Mouse (Mus musculus): ENCODE results near the gene Cmtm6.

Gene Cmtm6

GRCm38 (mm10) chr9:114770224-114770623 is 39.3 kb downstream of the Cmtm6 start:
- in situ Hi-C loops (cut with MboI, MseI) = no loop called here

- in situ Hi-C loops (cut with MboI, MseI) = no loop called here
Measured at GRCm38 (mm10) chr9:114771565-114771964, 40.6 kb downstream of the Cmtm6 start.

- in situ Hi-C loops (cut with MboI, MseI) = no loop called here
Measured at GRCm38 (mm10) chr9:114774629-114775028, 43.7 kb downstream of the Cmtm6 start.

GRCm38 (mm10) chr9:114775272-114775671 is 44.4 kb downstream of the Cmtm6 start:
- in situ Hi-C loops (cut with MboI, MseI) = no loop called here

- in situ Hi-C loops (cut with MboI, MseI) = no loop called here
Measured at GRCm38 (mm10) chr9:114776361-114776760, 45.4 kb downstream of the Cmtm6 start.

- in situ Hi-C loops (cut with MboI, MseI) = no loop called here
Measured at GRCm38 (mm10) chr9:114777178-114778046, 46.5 kb downstream of the Cmtm6 start.

GRCm38 (mm10) chr9:114778047-114778390 is 47.1 kb downstream of the Cmtm6 start:
- in situ Hi-C loops (cut with MboI, MseI) = no loop called here

- in situ Hi-C loops (cut with MboI, MseI) = no loop called here
Measured at GRCm38 (mm10) chr9:114778877-114779276, 48.0 kb downstream of the Cmtm6 start.

GRCm38 (mm10) chr9:114779984-114780745 is 49.2 kb downstream of the Cmtm6 start:
- in situ Hi-C loops (cut with MboI, MseI) = loop anchor here (5.0 kb wide), 1 partner anchor 33 kb away; no protein-coding TSS in a partner anchor

- in situ Hi-C loops (cut with MboI, MseI) = loop anchor here (5.0 kb wide), 1 partner anchor 34 kb away; no protein-coding TSS in a partner anchor
Measured at GRCm38 (mm10) chr9:114780746-114781525, 50.0 kb downstream of the Cmtm6 start.

GRCm38 (mm10) chr9:114781526-114782212 is 50.8 kb downstream of the Cmtm6 start, which contains the start of gene Cmtm7:
Gene Cmtm7 (minus strand): TSS chr9:114781856.
- in situ Hi-C loops (cut with MboI, MseI) = loop anchor here (5.0 kb wide), 1 partner anchor 34 kb away; no protein-coding TSS in a partner anchor

- in situ Hi-C loops (cut with MboI, MseI) = no loop called here
Measured at GRCm38 (mm10) chr9:114785432-114786125, 54.7 kb downstream of the Cmtm6 start.

GRCm38 (mm10) chr9:114787134-114787533 is 56.2 kb downstream of the Cmtm6 start:
- in situ Hi-C loops (cut with MboI, MseI) = no loop called here

- in situ Hi-C loops (cut with MboI, MseI) = no loop called here
Measured at GRCm38 (mm10) chr9:114787716-114788115, 56.8 kb downstream of the Cmtm6 start.

- in situ Hi-C loops (cut with MboI, MseI) = no loop called here
Measured at GRCm38 (mm10) chr9:114788697-114789096, 57.8 kb downstream of the Cmtm6 start.

GRCm38 (mm10) chr9:114789557-114789956 is 58.6 kb downstream of the Cmtm6 start:
- in situ Hi-C loops (cut with MboI, MseI) = no loop called here

GRCm38 (mm10) chr9:114789989-114790388 is 59.1 kb downstream of the Cmtm6 start:
- in situ Hi-C loops (cut with MboI, MseI) = no loop called here

GRCm38 (mm10) chr9:114793764-114794295 is 62.9 kb downstream of the Cmtm6 start:
- in situ Hi-C loops (cut with MboI, MseI) = no loop called here

- in situ Hi-C loops (cut with MboI, MseI) = no loop called here
Measured at GRCm38 (mm10) chr9:114794491-114794890, 63.6 kb downstream of the Cmtm6 start.

GRCm38 (mm10) chr9:114796473-114797050 is 65.6 kb downstream of the Cmtm6 start:
- in situ Hi-C loops (cut with MboI, MseI) = no loop called here

All from T-helper 2 cell (primary cell).